Mouse (Mus musculus): ENCODE measurements around the gene Ppib.

GRCm38 (mm10) chr9:66043241-66043640 is 16.8 kb upstream of the Ppib start:
- TF ChIP-seq CTCF (conservative IDR thresholded peaks at IDR 0.05; ENCODE audit: insufficient read depth, insufficient read length, low read depth, low read length), result no peak
- TF ChIP-seq POLR2A (IDR thresholded peaks at IDR 0.05; ENCODE audit: low read depth, low read length), result no peak
